Mouse (Mus musculus): ENCODE results near the gene Magi1. TPM values are rescaled to one million over a fixed set of nuclear protein-coding genes. Genes with fewer than 3 reads are reported as not detected.

Magi1 gene
- polyA plus RNA-seq, 1 experiment from 2014 or later: 6.8 TPM

DNA sequence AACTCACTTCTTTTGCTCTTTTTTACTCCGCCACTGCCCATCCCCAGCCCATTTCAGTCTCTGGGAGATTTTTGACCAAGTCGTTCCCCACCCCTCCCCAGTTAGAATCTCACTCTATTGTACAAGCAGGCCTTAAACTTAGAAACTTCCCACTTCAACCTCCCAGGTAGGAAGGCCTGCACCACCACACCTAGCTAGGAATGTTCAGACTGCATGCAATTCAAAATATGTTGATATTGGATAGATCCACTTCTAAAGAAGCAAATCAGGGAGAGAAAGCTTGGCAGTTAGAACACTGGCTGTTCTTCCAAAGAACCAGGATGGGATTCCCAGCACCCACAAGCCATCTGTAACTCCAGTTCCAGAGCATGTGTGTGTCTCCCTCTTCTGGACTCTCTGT, 81.8 kb downstream of the Magi1 start:
- Histone ChIP-seq H3K4me2 (ENCODE audit: low read depth, low read length) (no peak overlapping the region), H3K4me1 (ENCODE audit: control insufficient read depth, insufficient read depth, low read length) (no peaks in the 10 kb centered on the region), H3K4me3 (ENCODE audit: low read depth, low read length) (no peak overlapping the region), H3K9me3 (ENCODE audit: control insufficient read depth, low read length) (no peaks in the 10 kb centered on the region), H3K27ac (replicated peaks; ENCODE audit: low read depth, low read length) (no peak overlapping the region), H3K27me3 (replicated peaks; ENCODE audit: control insufficient read depth, insufficient read depth, low read length) (no peaks in the 10 kb centered on the region), H3K36me3 (ENCODE audit: control insufficient read depth, insufficient read depth, low read length) (no peaks in the 10 kb centered on the region), H3K9ac (ENCODE audit: low read depth, low read length) (no peak overlapping the region)
- DNase-seq (ENCODE audit: low spot score): no peak
- ATAC-seq (ENCODE audit: low read depth): no peak
- WGBS: 95% methylated on average over 2 of the region's 2 CpGs

DNA sequence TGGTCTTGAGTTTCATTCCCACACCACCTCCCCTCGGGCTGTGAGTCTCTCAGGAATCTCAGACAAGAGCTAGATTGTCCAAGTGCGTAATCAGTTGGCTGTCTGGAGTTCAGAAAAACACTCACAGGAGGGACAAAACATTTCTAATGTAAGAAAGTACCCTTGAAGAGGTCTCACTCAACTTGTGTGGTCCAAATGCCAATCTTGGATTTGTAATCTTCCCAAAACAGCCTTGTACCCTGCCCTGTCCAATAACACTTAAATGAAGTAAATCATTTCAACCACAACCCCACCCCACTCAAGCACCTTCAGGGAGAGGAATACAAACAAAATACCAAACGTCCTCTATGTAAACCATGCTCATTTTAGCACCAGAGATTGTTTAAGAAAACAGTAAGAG, 82.8 kb downstream of the Magi1 start:
- H3K4me1 ChIP-seq (ENCODE audit: control insufficient read depth, insufficient read depth, low read length): no peaks in the 10 kb centered on the region
- 33% methylated on average over 3 of the region's 3 CpGs for WGBS
- no peak for DNase-seq (ENCODE audit: low spot score)

DNA sequence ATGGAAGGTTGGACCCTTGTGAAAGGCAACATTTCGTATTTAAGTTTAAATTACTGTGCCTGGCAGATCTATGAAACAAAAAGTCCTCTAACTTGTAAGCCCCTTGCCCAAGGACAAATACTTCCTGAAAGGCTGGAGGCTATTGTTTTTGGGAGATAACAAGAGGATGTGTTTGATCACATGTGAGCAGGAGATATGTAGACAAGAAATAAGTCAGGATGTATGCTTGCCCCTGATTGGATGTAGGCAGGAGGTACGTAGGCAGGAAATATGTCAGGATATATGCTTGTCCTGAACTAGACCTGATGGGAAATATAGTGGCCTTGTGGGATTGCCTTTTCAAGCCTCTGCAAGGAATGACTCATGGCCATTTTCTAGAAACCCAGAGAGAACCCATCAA, 84.0 kb downstream of the Magi1 start:
- Histone ChIP-seq H3K36me3 (ENCODE audit: control insufficient read depth, insufficient read depth, low read length) (no peaks in the 10 kb centered on the region), H3K4me3 (ENCODE audit: low read depth, low read length) (no peak overlapping the region), H3K9me3 (ENCODE audit: control insufficient read depth, low read length) (no peaks in the 10 kb centered on the region), H3K27me3 (replicated peaks; ENCODE audit: control insufficient read depth, insufficient read depth, low read length) (no peaks in the 10 kb centered on the region), H3K4me1 (ENCODE audit: control insufficient read depth, insufficient read depth, low read length) (peaks cover 5% of the 10 kb centered on the region; the same call in 1 of the 2 replicates), H3K27ac (replicated peaks; ENCODE audit: low read depth, low read length) (no peak overlapping the region), H3K4me2 (ENCODE audit: low read depth, low read length) (no peak overlapping the region), H3K9ac (ENCODE audit: low read depth, low read length) (no peak overlapping the region)
- DNase-seq (ENCODE audit: low spot score): no peak
- no peak for ATAC-seq (ENCODE audit: low read depth)
- WGBS: 84% methylated on average over 2 of the region's 2 CpGs

More for the DNA sequence above, 82.8 kb downstream of the Magi1 start:
- H3K27ac ChIP-seq (replicated peaks; ENCODE audit: low read depth, low read length): no peak overlapping the region
- H3K4me2 ChIP-seq (ENCODE audit: low read depth, low read length): no peak overlapping the region
- no peaks in the 10 kb centered on the region for H3K27me3 ChIP-seq (replicated peaks; ENCODE audit: control insufficient read depth, insufficient read depth, low read length)
- ATAC-seq (ENCODE audit: low read depth): no peak
- H3K36me3 ChIP-seq (ENCODE audit: control insufficient read depth, insufficient read depth, low read length): no peaks in the 10 kb centered on the region
- H3K9ac ChIP-seq (ENCODE audit: low read depth, low read length): no peak overlapping the region
- no peaks in the 10 kb centered on the region for H3K9me3 ChIP-seq (ENCODE audit: control insufficient read depth, low read length)
- H3K4me3 ChIP-seq (ENCODE audit: low read depth, low read length): no peak overlapping the region

DNA sequence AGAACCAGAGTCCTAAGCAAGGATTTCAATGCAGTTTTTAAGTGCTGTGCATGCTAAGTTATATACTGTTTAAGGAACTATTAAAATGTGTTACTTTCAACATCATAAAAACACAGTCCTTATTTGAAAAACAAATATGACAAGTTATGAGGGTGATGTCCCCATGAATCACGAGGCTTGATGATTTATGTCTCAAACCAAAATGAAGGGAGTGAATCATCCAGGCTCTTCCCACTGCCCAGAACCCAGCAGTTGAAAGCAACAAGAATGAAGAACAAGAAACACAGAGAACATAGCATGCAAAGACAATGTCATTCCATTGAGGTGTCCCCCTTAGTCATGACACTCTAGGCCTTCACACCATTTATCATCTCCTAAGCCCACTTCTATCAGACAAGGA, 85.9 kb downstream of the Magi1 start:
- no peak overlapping the region for H3K4me3 ChIP-seq (ENCODE audit: low read depth, low read length)
- DNase-seq (ENCODE audit: low spot score) (no peak), ATAC-seq (ENCODE audit: low read depth) (no peak)
- H3K9me3 ChIP-seq (ENCODE audit: control insufficient read depth, low read length): no peaks in the 10 kb centered on the region
- peaks cover 5% of the 10 kb centered on the region; the same call in 1 of the 2 replicates for H3K4me1 ChIP-seq (ENCODE audit: control insufficient read depth, insufficient read depth, low read length)
- H3K36me3 ChIP-seq (ENCODE audit: control insufficient read depth, insufficient read depth, low read length): no peaks in the 10 kb centered on the region
- H3K27ac ChIP-seq (replicated peaks; ENCODE audit: low read depth, low read length): no peak overlapping the region
- no peaks in the 10 kb centered on the region for H3K27me3 ChIP-seq (replicated peaks; ENCODE audit: control insufficient read depth, insufficient read depth, low read length)
- WGBS: 80% methylated on average over 1 of the region's 1 CpGs
- H3K4me2 ChIP-seq (ENCODE audit: low read depth, low read length): no peak overlapping the region
- no peak overlapping the region for H3K9ac ChIP-seq (ENCODE audit: low read depth, low read length)

DNA sequence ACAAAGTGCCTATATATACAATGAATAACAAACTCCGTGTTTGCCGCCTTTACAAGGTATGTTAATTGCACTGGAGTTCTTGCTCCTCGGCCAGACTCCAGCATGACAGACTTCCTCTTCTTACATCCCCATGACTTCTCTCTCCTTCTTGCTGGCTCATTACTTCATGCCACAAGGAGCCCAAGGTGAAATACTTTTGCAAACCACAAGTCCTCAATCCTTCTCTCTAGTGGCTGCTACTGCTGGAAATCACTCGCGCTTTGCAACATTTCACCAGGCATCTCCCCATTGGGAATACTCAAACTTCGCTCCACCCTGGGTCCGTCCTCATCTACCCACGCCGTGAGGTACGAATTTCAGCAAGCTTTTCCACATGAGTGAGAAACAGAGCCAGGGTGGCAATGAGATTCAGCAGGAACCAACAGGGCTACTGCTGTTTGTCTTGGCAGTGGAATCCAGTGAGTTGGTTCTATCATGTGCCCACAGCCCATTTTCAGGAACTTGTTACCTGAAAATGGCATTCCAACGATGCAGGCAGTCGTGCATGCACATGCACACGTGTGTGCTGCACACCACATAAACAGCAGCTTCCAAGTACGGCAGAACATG, 88.3 kb downstream of the Magi1 start:
- Histone ChIP-seq H3K9ac (ENCODE audit: low read depth, low read length) (no peak overlapping the region), H3K27ac (replicated peaks; ENCODE audit: low read depth, low read length) (no peak overlapping the region), H3K36me3 (ENCODE audit: control insufficient read depth, insufficient read depth, low read length) (no peaks in the 10 kb centered on the region), H3K4me1 (ENCODE audit: control insufficient read depth, insufficient read depth, low read length) (peaks cover 5% of the 10 kb centered on the region; the same call in 1 of the 2 replicates), H3K27me3 (replicated peaks; ENCODE audit: control insufficient read depth, insufficient read depth, low read length) (no peaks in the 10 kb centered on the region), H3K4me3 (ENCODE audit: low read depth, low read length) (no peak overlapping the region), H3K4me2 (ENCODE audit: low read depth, low read length) (no peak overlapping the region), H3K9me3 (ENCODE audit: control insufficient read depth, low read length) (no peaks in the 10 kb centered on the region)
- whole genome bisulfite sequencing: 70% methylated on average over 14 of the region's 14 CpGs
- no peak for ATAC-seq (ENCODE audit: low read depth)
- DNase-seq (ENCODE audit: low spot score): no peak

DNA sequence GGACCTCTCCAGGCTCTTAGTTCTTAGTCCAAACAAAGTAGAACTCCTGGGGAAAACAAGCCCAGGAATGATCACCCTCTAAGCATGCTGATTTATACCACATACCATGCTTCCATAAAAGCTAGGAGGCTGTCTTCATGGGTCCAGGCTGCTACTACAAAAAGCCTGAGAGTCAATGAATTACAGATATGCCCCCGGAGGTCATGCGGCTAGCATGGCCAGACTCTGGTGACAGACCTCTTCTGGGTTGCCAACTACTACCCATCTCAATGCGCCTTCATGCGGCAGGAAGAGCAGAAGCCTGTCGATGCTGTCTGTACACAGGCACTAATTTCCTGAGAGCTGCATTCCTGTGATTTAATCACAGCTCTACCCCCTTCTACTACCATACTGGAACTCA, 92.9 kb downstream of the Magi1 start:
- H3K27ac ChIP-seq (replicated peaks; ENCODE audit: low read depth, low read length): no peak overlapping the region
- WGBS: 84% methylated on average over 5 of the region's 5 CpGs

DNA sequence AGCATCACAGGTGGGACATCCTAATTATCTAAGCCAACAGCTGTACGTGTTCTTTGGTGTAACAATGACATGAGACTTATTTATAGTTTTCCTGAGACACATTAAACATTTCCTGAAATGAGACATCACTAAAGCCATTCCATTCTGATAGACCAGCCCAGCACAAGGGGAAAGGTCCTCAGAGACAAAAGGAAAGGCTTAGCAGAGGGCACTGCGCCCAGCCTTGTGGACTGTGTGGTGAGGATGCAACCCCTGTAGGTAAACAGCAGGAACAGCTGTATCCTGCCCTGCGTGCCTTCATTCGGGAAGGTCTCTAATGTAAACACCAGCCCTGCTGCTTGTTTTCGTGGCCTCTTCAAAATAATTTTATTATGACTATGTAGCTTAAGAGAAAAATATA, 94.3 kb downstream of the Magi1 start:
- ATAC-seq (ENCODE audit: low read depth) (no peak), DNase-seq (ENCODE audit: low spot score) (no peak)
- H3K4me2 ChIP-seq (ENCODE audit: low read depth, low read length): no peak overlapping the region
- no peaks in the 10 kb centered on the region for H3K27me3 ChIP-seq (replicated peaks; ENCODE audit: control insufficient read depth, insufficient read depth, low read length)
- WGBS: 53% methylated on average over 5 of the region's 5 CpGs
- H3K4me3 ChIP-seq (ENCODE audit: low read depth, low read length): no peak overlapping the region
- H3K9ac ChIP-seq (ENCODE audit: low read depth, low read length): no peak overlapping the region
- no peaks in the 10 kb centered on the region for H3K36me3 ChIP-seq (ENCODE audit: control insufficient read depth, insufficient read depth, low read length)
- no peaks in the 10 kb centered on the region for H3K9me3 ChIP-seq (ENCODE audit: control insufficient read depth, low read length)
- H3K27ac ChIP-seq (replicated peaks; ENCODE audit: low read depth, low read length): no peak overlapping the region
- H3K4me1 ChIP-seq (ENCODE audit: control insufficient read depth, insufficient read depth, low read length): peaks cover 21% of the 10 kb centered on the region

More for the DNA sequence above, 92.9 kb downstream of the Magi1 start:
- no peak for DNase-seq (ENCODE audit: low spot score)
- Histone ChIP-seq H3K4me1 (ENCODE audit: control insufficient read depth, insufficient read depth, low read length) (peaks cover 20% of the 10 kb centered on the region), H3K36me3 (ENCODE audit: control insufficient read depth, insufficient read depth, low read length) (no peaks in the 10 kb centered on the region), H3K9ac (ENCODE audit: low read depth, low read length) (no peak overlapping the region), H3K4me2 (ENCODE audit: low read depth, low read length) (no peak overlapping the region), H3K9me3 (ENCODE audit: control insufficient read depth, low read length) (no peaks in the 10 kb centered on the region), H3K4me3 (ENCODE audit: low read depth, low read length) (no peak overlapping the region), H3K27me3 (replicated peaks; ENCODE audit: control insufficient read depth, insufficient read depth, low read length) (no peaks in the 10 kb centered on the region)
- no peak for ATAC-seq (ENCODE audit: low read depth)

DNA sequence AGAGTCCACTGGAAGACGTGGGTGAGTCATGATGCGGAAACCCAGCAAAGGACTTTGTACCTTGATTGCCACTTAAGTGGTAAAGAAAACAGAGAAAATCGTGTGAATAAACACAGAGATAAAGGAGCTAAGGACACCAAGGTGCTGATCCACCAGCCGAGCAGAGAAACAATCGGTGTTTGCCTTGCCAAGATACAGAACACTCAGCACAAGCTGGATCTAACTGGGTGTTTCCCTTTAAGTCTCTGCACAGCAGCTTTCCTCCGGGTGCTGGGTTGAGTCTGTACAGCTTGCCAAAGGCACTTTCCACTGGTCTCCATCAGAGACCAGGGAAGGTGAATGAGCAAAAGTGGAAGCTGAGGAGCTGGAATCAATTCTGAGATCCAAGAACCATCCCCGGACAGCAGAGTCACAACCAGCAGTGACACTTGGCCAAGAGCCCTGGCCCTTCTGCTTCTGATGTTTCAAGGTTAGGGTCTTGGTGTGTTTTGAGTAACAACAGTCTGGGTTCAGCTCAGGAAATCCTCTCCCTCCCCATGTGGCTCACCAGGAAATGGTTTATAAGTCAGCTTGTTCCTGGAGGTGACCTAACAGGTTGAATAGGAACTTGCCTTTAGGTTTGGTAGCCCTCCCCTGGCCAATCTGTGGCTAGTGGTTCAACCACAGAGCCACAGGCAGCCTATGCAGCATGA, 96.9 kb downstream of the Magi1 start:
- H3K4me3 ChIP-seq (ENCODE audit: low read depth, low read length): no peak overlapping the region
- 0 out of 2 replicates have a peak overlapping the region, but pooled peaks have one; percentile 10 for H3K27ac ChIP-seq (replicated peaks; ENCODE audit: low read depth, low read length)
- no peaks in the 10 kb centered on the region for H3K9me3 ChIP-seq (ENCODE audit: control insufficient read depth, low read length)
- H3K36me3 ChIP-seq (ENCODE audit: control insufficient read depth, insufficient read depth, low read length): no peaks in the 10 kb centered on the region
- DNase-seq (ENCODE audit: low spot score) (no peak), ATAC-seq (ENCODE audit: low read depth) (no peak)
- H3K27me3 ChIP-seq (replicated peaks; ENCODE audit: control insufficient read depth, insufficient read depth, low read length): no peaks in the 10 kb centered on the region
- H3K4me2 ChIP-seq (ENCODE audit: low read depth, low read length): no peak overlapping the region
- peaks cover 47% of the 10 kb centered on the region for H3K4me1 ChIP-seq (ENCODE audit: control insufficient read depth, insufficient read depth, low read length)
- 58% methylated on average over 7 of the region's 7 CpGs for WGBS
- no peak overlapping the region for H3K9ac ChIP-seq (ENCODE audit: low read depth, low read length)

DNA sequence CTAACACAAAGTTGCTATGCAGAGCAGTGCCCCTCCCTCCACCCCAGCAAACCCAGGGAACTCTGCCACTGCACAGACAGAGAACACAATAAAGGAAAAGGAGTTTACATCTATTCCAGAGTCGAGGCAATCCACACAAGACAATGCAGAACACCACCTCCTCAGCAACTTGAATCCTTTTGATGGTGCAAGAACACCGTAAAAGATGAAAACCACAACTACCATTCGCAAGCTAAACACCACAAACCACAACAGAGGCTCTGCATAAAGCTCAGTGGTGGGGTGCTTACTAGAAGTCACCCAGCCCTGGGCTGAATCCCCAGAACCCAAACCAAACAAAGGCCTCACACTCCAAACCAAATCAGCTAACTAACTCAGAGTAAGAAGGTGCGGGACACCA, 99.4 kb downstream of the Magi1 start:
- 61% methylated on average over 4 of the region's 4 CpGs for WGBS
- DNase-seq (ENCODE audit: low spot score) (no peak), ATAC-seq (ENCODE audit: low read depth) (no peak)
- no peak overlapping the region for H3K4me2 ChIP-seq (ENCODE audit: low read depth, low read length)
- H3K9ac ChIP-seq (ENCODE audit: low read depth, low read length): no peak overlapping the region
- no peak overlapping the region for H3K4me3 ChIP-seq (ENCODE audit: low read depth, low read length)
- no peaks in the 10 kb centered on the region for H3K36me3 ChIP-seq (ENCODE audit: control insufficient read depth, insufficient read depth, low read length)
- no peaks in the 10 kb centered on the region for H3K9me3 ChIP-seq (ENCODE audit: control insufficient read depth, low read length)
- no peaks in the 10 kb centered on the region for H3K27me3 ChIP-seq (replicated peaks; ENCODE audit: control insufficient read depth, insufficient read depth, low read length)
- H3K4me1 ChIP-seq (ENCODE audit: control insufficient read depth, insufficient read depth, low read length): peaks cover 42% of the 10 kb centered on the region
- no peak overlapping the region; the same call in 1 of the 2 replicates for H3K27ac ChIP-seq (replicated peaks; ENCODE audit: low read depth, low read length)
